Mouse (Mus musculus): Measurements from ENCODE around the gene Olfr223. TPM values are rescaled to one million over a fixed set of nuclear protein-coding genes. Genes with fewer than 3 reads are reported as not detected.
"Not testable (repeated sequence)": the region's sequence is repeated elsewhere in the genome, so short reads cannot be mapped to it uniquely, and the experiment has no call there.

The Olfr223 gene
- polyA plus RNA-seq (2012; rRNA removed): not detected in 2 replicates

DNA sequence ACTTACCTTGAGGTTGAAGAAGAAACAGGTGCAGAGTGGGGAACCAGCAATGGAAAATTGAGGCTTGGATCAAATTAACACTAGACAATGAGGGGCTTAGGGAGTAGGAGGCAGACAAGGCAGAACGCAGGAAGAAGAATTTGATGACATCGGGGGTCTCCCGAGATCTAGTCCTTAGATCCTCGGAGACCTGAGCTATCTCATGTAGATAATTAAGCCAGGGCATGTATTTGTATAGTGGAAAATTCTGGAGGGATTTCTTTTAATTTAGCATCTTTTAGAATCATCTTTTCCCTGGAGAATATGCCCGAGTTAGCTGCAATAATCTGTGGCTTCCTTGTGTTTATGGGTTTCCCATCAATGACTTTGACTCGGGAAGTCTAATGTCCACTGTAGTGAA lies at the start of gene Olfr223:
Olfr223 (minus strand) TSS at position 101 of the 400 bp plus-strand sequence.
- no peak for DNase-seq (ENCODE audit: extremely low spot score in 1 of 2, low spot score in 1 of 2)

DNA sequence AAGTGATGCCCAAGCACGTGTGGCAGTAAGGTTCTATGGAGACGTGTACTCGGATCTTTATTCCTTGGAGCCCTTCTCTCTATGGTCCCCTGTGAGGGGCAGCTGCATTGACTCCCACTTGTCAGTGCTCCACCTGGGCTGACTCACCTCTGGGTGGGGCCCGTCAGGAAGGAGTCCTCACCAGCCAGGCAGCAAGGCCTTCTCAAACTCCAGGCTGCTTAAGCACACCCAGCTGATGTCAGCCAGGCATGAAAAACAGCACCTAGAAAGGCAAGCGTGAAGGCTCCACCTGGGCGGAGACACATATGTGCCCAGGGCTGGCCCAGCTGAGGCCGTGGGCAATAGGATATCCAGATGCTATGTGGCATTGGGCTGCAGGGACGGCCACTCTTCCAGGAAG lies 49.3 kb upstream of the Olfr223 start:
- no peak for DNase-seq (ENCODE audit: extremely low spot score in 1 of 2, low spot score in 1 of 2)

DNA sequence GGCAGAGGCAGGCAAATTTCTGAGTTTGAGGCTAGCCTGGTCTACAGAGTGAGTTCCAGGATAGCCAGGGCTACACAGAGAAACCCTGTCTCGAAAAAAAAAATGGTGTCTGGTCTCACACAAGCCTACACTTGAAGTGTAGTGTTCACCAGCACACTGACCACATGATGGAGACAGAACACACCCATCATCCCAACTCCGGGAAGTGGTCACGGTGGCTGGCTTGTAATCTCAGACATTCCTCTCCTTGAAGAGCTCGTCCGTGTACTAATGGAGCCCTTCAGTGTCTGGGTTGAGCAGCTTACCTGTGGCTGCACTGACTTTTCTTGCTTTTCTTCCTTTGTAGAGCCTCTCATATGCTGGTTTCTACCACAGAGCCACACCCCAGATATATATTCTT lies 48.1 kb upstream of the Olfr223 start:
- no peak for DNase-seq (ENCODE audit: extremely low spot score in 1 of 2, low spot score in 1 of 2)

DNA sequence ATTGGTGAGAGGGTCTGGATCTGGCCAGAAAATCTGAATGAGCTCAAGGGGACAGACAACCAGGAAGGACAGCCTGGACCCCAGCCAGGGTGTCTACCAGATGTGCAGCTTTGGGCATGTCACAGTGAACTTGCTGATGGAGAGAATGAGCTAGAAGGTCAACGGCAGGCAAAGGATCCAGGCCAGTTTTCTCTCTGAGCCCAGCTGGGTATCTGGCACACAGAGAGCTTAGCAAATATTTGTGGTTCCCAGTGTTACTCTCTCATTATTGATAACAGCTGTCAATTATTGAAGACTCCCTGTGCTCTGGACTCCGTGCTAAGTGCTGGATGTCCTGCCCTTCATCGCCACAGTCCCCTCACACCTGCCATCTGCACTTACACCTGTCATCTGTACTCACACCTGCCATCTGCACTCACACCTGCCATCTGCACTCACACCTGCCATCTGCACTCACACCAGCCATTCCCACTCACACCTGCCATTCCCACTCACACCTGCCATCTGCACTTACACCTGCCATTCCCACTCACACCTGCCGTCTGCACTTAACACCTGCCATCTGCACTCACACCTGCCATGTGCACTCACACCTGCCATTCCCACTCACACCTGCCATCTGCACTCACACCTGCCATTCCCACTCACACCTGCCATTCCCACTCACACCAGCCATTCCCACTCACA lies 47.0 kb upstream of the Olfr223 start:
- no peak for DNase-seq (ENCODE audit: extremely low spot score in 1 of 2, low spot score in 1 of 2)

DNA sequence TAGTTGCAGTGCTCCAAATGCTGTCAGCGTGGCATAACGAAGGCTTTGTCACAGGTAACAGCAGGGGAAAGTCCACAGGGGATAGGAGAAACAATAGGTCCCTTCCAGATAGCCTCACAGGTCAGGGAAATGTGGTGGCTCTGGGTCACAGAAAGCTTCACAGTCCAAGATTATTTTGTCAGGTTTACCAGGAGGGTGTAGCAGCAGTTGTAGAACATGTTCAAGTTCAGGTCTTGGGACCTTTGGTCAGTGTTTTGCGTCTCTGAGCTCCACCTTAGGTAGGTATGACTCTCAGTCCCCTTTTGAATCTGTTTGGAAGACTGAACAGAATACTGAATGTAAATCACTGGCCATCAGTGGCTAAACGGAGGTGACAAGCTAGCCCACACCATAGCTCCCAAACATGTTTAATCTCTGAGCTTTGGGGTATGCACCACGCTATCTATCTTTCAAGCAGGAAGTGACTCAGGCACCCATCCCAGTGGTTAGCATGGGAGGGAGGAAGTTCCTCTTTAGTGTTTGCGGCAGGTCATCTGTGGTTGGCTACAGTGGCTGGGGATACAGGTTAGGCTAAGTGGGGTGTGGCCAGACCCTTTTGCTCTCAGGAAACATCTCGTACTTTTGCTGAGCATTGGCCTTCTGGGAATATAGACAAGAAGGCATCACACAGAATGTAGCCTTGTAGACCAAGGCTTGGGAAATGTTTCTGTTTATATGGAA lies 43.8 kb upstream of the Olfr223 start:
- DNase-seq (ENCODE audit: extremely low spot score in 1 of 2, low spot score in 1 of 2): no peak

DNA sequence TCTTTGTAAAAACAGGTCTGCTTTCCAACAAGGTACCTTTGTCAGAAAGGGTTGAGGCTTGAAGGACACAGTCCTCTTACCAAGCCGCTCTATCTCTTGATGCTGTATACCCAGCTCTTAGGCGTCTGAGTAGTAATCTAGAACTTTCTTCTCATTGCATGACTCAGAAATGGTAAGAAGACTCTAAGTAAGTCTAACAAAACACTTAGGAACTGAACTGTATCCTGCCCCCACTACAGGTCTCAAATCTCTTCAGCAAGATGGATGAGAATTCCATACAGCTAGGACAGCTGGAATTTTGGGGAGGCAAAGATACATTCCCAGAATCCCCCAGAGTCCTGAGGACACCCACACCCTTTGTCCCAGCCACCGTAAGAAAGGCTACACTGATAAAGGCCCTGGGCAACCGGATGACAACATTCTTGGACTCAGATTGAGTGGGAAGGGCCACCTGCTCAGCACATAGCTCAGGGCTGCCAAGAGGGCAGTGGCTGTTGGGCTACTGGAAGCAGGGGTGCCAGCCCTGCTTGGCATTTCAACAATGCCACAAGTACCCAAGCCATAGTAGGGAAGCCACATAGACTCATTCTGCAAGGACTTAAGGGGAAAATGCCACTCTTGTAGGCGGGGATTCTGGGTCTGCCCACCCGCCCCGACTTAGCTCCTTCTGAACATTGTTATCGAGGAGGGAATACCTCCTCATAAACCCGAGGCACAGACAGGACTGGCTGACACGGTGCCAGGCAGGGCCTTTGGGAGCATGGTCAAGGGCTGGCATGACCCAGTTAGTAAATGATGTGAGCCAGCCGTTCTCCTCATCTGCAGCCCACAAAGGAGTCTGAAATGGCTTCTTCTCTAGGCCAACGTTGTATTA lies 43.0 kb upstream of the Olfr223 start:
- DNase-seq (ENCODE audit: extremely low spot score in 1 of 2, low spot score in 1 of 2): no peak

DNA sequence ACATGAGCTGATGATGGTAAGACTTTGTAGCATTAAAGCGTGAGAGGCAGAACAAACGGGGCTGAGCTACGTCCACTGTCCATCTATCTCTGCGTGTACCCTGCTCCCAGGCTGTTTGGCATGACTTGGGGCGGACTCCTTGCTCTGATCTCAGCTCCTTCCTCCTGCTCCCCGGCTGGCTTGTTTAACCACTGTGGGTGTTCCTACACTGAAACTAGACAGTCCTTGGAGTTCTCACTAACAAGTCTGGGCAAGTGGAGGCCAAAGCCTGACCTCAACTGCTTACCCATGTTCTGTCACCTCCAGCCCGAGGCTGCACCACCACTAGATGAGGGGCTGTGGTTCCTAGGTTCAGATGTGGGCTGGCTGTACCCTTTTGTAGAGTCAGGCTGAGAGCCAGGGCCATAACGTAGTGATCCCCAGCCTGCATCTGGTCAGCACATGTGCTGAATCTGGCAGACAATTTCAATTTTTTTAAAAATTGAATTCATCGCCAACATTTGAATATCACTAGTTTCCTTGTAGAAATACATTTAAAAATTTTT lies 42.2 kb upstream of the Olfr223 start:
- DNase-seq (ENCODE audit: extremely low spot score in 1 of 2, low spot score in 1 of 2): no peak

DNA sequence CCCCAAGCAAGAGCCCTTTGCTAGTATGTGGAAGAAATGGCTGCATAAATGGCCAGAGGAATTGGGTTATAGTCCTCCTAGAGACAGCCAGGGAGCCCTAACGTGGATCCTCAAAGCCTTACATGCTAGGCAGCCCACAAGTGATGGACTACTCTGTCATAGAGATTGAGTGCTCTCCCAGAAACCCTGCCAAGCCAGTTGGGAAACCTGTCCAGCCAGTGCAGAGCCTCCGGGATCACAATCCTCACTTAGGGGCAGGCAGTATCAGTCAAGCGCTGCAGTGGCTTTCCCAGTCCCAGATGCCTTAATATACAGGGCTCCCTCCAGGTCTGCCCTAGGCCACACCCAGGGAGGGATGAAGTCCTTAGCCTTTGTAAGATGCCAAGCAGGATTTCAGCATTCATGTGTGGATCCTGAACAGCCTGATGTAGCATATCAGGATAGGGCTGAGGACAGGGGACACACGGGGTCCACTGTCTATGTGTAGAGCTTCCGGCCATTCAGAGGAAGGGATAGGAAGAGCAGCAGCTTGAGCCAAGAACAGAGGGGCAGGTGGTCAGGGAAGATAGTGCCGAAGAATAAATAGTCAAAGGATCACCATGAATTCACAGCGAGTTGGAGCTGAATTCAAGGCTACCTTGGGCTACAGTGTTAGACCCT lies 41.0 kb upstream of the Olfr223 start:
- DNase-seq (ENCODE audit: extremely low spot score in 1 of 2, low spot score in 1 of 2): no peak

DNA sequence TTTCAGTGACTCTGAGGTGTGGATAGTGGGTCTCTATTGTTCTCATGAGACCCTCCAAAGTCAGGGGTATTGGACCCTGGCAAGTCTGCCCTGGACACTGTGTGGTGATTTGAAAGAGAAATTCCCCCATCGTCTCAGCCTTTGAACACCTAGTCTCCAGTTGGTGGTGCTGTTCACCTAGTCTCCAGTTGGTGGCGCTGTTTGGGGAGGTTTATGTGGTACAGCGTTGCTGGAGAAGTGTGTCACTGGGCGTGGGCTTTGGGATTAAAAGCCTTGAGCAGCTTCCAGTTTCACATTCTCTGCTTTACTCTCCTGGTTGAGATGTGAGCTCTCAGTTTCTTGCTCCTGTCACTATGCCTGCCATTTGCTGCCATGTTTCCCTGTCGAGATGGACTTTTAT lies 39.9 kb upstream of the Olfr223 start:
- peak in 1 of 2 experiments; percentile 62 for DNase-seq (ENCODE audit: extremely low spot score in 1 of 2, low spot score in 1 of 2)

DNA sequence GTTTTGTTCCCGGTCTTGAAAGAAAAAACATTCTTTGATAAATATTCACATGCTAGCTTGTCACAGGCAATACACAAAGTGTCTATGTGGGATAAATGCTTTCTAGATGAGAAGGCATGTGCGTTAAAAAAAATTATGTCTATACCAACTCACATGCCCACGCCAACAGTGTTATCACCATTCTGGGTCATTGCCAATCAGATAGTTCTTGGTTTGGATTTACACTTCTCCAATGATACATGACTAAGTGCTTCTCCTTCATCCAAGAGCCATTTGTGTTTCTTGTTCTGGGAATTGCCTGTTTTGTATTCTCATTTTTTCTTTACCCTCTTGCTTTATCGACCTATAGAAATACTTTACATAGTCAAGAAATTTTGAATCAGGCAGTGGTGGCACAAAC lies 38.9 kb upstream of the Olfr223 start:
- no peak for DNase-seq (ENCODE audit: extremely low spot score in 1 of 2, low spot score in 1 of 2)

DNA sequence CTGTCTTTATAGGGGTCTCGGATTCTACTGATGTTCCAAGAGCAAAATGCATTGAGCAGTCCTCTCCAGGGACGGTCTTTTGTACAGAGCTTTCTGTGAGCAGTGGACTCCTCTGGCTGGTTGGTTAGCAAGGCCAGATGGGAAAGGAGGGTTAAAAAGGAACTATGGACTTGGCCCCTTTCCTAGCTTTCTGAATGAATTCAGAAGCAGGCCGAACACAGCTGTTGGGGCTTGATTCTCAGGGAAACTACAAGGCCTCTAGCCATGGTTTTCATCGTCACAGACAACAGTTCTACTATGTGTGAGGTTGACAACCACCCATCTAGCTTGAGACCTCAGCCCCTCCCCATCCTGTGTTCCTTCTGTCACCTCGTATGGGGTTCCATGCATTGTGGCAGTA lies 36.8 kb upstream of the Olfr223 start:
- no peak for DNase-seq (ENCODE audit: extremely low spot score in 1 of 2, low spot score in 1 of 2)

DNA sequence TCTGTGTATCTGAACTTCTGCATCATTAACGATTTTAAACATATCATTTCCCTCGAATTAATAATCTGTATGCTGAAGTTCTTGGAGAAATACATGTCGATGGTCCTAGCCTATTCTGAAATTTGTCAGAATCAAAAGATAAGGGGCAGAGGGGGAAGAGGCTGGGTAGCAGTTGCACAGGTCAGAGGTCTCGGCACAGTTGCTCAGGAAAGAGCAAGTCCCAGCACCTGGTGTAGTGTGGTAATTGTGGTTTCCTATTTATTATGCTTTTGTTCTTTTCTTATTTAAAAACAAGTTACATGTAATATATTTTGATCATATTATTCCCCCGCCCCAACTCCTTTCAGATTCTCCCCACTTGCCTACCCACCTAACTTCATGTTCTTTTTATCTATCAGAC lies 35.1 kb upstream of the Olfr223 start:
- no peak for DNase-seq (ENCODE audit: extremely low spot score in 1 of 2, low spot score in 1 of 2)

DNA sequence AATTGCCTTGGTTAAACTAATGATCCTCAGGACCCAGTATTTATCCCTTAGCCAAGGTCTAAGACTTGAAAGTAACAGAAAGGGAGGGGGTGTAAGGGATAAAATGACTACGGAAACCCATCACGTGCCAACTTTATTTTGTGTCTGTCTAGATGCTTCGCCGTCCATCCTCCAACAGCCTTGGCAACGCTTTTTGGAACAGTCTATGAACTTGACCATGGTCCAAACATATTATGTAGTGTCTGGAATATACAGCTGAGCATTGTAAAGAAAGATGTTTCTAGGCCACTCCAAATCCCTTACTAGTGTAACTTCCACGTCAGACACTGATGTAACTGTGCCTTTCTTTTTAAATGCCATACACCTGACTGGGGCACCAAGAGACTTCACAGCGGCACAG lies 33.1 kb upstream of the Olfr223 start:
- no peak for DNase-seq (ENCODE audit: extremely low spot score in 1 of 2, low spot score in 1 of 2)

DNA sequence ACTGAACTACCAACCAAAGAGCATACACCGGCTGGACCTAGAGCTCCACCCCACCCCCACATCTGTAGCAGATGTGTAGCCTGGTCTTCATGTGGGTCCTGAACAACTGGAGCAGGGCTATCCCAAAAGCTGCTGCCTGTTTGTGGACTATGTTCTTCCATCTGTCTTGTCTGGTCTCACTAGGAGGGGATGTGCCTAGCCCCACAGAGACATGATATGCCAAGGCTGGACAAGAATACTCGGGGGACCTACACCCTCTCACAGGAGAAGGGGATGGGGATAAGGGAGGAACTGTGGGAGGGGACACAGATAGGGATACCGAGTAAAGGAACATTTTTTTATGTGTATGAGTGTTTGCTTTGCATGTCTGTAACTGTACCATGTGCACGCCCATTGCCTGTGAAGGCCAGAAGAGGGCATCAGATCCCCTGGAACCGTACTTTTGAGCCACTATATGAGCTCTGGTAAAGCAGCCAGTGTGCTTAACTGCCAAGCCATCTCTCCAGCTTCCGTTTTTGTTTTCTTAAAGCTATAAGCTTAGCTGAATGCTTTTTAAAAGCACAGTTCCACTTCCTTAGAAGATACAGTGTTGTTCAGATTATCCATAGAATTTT lies 31.0 kb upstream of the Olfr223 start:
- DNase-seq (ENCODE audit: extremely low spot score in 1 of 2, low spot score in 1 of 2): peak; percentile 35 to 81

DNA sequence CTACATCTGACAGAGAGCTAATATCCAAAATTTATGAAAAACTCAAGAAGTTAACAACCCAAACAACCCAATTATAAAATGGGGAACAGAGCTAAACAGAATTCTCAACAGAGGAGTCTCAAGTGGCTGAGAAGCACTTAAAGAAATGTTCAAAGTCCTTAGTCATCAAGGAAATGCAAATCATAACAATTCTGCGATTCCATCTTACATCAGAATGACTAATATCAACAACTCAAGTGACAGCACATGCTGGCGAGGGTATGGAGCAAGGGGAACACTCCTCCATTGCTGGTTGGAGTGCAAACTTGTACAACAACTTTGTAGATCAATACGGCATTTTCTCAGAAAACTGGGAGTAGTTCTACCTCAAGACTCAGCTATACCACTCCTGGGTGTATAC lies 29.1 kb upstream of the Olfr223 start:
- DNase-seq (ENCODE audit: extremely low spot score in 1 of 2, low spot score in 1 of 2): no peak

DNA sequence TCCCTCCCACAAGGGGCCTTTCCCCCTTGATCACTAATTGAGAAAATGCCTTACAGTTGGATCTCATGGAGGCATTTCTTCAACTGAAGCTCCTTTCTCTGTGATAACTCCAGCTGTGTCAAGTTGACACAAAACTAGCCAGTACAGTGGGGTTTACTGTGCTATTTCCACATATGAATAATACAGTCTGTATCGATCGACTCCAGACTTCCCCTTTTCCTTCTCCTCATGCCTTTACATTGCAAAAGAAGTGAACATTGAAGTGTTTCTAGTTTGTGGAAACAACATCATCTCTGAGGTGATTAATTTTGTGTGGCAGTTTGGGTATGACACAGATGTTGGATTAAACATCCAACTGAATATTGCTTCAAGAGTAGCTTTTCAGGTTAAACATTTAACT lies 23.9 kb upstream of the Olfr223 start:
- not testable (repeated sequence) for DNase-seq (ENCODE audit: extremely low spot score in 1 of 2, low spot score in 1 of 2)

DNA sequence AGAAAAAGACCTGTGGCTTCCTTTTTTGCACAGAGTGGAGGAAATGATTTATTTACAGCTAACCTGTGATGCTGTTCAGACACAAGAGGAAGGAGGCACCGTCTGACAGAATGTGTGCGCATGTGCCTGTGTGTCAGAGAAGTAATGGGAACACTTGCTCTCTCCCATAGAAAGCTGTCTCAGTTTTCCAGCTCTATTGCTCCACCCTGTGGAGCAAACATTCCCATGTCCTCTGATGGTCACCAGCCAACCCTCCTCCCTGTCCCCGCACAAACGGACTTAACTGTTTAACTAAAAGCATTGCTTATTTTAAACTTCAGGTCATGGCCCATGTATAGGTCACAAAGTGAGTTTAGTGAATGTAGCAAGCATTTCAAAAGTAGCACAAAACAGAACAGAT lies 21.0 kb upstream of the Olfr223 start:
- DNase-seq (ENCODE audit: extremely low spot score in 1 of 2, low spot score in 1 of 2): peak; percentile 13 to 57

DNA sequence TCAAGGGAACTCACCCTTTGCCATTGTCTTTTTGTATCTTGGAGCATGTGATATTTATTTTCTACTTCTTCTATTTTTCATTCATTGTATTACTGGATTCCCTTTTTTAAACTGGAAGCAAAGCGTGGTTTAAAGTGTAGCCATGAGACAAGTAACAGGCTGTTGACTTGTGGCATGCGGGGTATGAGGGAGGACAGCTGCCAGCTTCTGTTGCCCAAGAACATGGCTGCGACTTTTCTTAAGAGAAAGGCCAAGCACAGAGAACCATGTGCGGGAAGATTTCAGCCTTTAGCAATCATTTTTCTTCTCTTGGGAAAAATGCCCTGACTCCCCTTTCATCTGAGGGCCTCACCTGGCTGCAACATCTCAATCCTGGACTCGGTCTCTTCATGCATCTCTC lies 18.6 kb upstream of the Olfr223 start:
- DNase-seq (ENCODE audit: extremely low spot score in 1 of 2, low spot score in 1 of 2): no peak

DNA sequence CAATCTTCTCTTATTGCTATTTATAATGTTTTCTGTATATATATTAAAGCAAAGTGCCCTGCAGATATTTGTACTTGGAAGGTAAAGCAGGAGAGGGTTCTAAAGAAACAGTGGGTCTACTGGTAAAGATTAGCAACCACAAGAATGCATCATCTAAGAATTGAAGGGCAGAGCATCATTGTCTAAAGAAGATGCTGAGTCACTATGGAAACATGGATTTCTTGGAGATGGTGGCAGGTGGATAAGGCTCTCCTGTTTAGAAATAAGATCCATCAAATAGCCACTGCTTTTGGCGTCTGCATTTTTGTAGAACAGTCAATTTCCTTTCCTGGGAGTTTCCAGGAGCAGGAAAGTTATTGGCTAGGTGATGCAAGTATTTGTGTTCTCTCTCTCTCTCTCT lies 9.2 kb upstream of the Olfr223 start:
- no peak for DNase-seq (ENCODE audit: extremely low spot score in 1 of 2, low spot score in 1 of 2)

DNA sequence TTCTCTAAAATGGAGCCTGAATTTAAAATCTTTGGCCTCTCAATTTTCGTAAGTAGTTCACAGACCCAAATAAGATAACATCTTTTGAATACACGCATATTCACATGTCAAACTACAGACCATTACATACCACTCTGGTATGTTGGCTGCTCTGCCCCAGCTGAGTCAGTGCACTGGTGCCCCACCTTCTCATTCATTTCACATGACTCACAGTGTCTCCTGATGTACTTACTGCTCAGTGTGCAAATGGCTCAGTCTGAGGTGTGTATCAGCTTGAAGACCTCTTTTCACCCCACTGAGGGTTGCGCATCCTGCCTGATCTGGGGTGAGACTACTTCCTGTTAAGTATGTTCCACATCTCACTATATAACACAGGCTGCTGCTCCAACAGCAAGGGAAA lies 7.8 kb upstream of the Olfr223 start:
- no peak for DNase-seq (ENCODE audit: extremely low spot score in 1 of 2, low spot score in 1 of 2)
